Mouse (Mus musculus) CD8-positive naive resting alpha-beta T cell, adult 2 months (primary cell): Measurements from ENCODE around the gene Il17rd.

ENCODE experiments used
- DNase-seq, 2 experiments: peaks; one replicate each; pipeline ENCODE4 v3.0.0; 2022; ENCODE audit warnings: low read depth in 2 of 2, low spot score in 2 of 2

Gene Il17rd

GRCm38 (mm10) chr14:27141486-27141885, 102.7 kb downstream of the Il17rd start:
- no peak for DNase-seq

- DNase-seq = no peak
Observed at GRCm38 (mm10) chr14:27142680-27143079, 103.9 kb downstream of the Il17rd start.

GRCm38 (mm10) chr14:27145171-27146045, 106.7 kb downstream of the Il17rd start:
- DNase-seq = no peak

DNA sequence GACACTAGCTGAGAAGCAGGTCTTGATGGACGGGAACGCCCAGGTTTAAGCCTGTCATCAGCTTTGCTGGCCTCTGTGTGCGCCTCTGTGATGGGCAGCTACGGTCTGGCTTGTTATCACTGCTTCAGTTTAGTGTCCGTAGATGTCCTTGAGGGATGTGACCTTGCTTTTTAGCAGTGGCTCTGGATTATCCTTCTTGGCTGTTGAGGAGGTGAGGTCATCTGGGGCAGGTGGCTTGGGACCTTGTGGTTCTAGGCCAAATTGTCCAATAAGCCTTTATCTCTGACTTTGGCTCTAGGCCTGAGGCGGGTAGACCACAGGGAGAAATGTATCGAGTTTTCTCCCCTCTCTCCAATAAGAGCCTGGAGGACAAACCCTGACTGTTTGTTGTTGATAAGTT, 109.0 kb downstream of the Il17rd start:
- no peak for DNase-seq

- DNase-seq = no peak
Observed at GRCm38 (mm10) chr14:27149401-27149800, 110.7 kb downstream of the Il17rd start.

DNA sequence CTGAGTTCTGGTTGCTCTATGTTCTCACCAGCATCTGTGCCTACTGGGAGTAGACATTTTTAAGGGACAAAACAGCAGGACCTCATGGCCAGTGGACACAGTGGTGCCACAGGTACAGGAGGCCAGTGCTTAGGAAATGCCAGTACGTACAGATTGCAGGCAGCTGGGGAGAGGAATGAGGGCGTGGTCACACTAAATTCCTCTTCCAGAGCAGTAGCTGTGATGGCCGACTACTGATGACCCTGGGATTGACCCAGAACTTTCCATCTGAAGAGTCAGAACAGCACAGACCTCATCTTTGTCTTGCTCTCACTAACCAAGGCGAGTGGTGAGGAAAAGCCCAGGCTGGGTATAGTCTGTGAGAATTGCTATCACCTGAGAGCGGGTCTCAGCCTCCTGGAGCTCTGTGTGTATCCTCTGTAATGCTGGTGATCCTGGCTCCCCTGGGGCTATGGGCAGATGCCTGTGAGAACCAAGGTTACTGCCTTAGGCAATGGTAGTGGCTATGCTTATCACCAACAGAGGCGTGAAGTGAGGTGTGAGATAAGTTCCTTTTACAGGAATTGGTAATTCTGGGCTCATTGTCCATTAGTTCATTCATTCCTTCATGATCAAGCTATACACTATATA, 111.4 kb downstream of the Il17rd start:
- DNase-seq = no peak

DNA sequence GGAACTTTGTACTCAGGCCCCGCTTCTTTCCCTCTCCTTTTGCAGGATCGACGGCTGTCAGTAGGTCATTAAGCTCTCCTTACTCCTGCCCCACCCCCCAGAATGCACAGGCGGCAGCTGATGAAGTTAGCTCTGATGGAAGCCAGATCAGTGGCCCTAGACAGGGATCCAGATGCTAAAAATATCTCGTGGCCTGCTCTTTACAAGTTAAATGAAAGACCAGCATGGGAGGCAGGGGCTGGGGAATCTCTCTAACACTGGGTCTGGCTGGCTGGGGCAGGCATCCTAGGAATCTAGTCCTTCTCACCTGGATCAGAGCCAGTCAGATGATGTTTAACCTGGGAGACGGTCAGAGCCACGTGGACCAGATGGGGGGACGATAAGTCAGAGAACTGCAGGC, 112.7 kb downstream of the Il17rd start:
- no peak for DNase-seq

- DNase-seq = no peak
Observed at GRCm38 (mm10) chr14:27155088-27155487, 116.3 kb downstream of the Il17rd start.

DNA sequence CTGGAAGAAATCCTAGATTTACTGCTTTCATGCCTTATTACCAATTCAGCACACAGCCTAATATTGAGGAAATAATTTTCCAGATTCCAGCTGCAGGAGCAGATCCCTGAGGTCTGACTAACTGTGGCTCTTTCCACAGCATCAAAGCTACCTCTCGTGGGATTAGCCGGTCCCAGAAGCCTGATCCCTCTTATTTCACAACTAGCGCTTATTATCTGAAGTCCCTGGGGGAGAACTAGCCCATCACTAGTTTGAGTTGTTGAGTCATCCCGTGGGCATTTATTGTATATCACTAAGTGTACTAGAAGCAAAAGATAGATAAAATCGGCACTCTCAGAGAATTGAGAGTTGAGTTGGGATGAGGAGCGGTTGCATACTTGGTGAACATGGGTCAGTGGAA, 117.3 kb downstream of the Il17rd start:
- no peak for DNase-seq
